Mouse (Mus musculus): Measurements from ENCODE around the gene Gm21992. TPM values are rescaled to one million over a fixed set of nuclear protein-coding genes. Genes with fewer than 3 reads are reported as not detected.
"Not testable (repeated sequence)": the region's sequence is repeated elsewhere in the genome, so short reads cannot be mapped to it uniquely, and the experiment has no call there.

Gm21992 gene
- total RNA-seq, 2 experiments from 2014 or later: 11.3 to 14.0 TPM

DNA sequence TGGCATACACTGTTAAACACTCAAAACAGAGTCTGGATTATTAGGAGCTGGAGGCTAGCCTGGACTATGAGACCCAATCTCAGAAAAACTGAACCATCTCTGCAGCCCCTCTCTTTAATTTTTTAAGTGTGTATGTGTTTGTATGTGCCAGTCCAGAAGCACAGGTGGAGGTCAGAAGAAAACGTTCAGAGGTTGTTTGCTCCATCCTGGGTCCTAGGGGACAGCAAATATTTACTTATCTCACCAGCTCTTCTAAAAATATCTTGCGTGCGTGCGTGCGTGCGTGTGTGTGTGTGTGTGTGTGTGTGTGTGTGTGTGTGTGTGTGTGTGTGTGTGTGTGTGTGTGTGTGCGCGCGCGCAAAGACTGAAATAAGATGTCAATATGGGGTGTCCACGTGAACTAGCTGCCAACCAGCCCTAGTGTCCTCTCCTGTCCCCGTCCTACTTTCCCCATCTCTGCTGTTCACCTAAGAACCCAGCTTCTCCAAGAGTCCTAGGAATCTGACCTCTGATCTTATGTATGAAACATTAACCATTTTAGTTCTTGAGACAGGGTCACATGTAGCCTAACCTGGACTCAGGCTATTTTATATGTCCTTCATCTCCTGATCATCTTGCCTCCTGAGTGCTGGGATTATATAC, 43.8 kb downstream of the Gm21992 start:
- no peak for TF ChIP-seq CTCF (IDR thresholded peaks at IDR 0.05)
- DNase-seq: no peak
- intact Hi-C loops (cut with DNase I): no loop called here
- no peak overlapping the region for H3K4me3 ChIP-seq
- no peak overlapping the region for H3K27ac ChIP-seq

- no peak for DNase-seq
- intact Hi-C loops (cut with DNase I): no loop called here
- H3K27ac ChIP-seq: no peak overlapping the region
- no peak overlapping the region for H3K4me3 ChIP-seq
- peak; percentile 30 for TF ChIP-seq CTCF (IDR thresholded peaks at IDR 0.05)
These were observed 48.5 kb downstream of the Gm21992 start for GRCm38 (mm10) chr19:4762876-4763275.

DNA sequence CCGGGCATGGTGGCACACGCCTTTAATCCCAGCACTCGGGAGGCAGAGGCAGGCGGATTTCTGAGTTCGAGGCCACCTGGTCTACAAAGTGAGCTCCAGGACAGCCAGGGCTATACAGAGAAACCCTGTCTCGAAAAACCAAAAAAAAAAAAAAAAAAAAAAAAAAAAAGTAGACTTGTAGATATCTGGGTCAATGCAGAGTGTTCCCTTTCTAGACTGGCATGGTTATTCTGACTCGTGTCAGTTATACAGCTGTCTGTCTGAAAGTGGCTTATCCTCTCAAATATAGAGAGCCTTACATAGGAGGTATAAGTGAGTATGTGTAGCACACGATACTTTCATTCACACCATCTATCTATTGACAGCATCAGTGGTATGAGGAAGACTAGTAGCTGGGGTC, 50.9 kb downstream of the Gm21992 start:
- intact Hi-C loops (cut with DNase I); H3K27ac ChIP-seq; DNase-seq; H3K4me3 ChIP-seq: not testable (repeated sequence)

GRCm38 (mm10) chr19:4756921-4757320, 54.5 kb downstream of the Gm21992 start:
- TF ChIP-seq CTCF (IDR thresholded peaks at IDR 0.05): no peak
- peak overlapping the region; percentile 87 for H3K4me3 ChIP-seq
- DNase-seq: no peak
- intact Hi-C loops (cut with DNase I): loop anchor here (5.0 to 10.0 kb wide), 4 partner anchors 35 to 208 kb away; partner anchors contain the start of genes Bbs1, Gm21992, Mrpl11 and Rbm14
- H3K27ac ChIP-seq: peak overlapping the region; percentile 97

- DNase-seq: peak; percentile 98
- H3K27ac ChIP-seq: peak within 1 kb of the TSS; percentile 97
- TF ChIP-seq CTCF (IDR thresholded peaks at IDR 0.05): no peak
- intact Hi-C loops (cut with DNase I): loop anchor here (5.0 to 10.0 kb wide), 4 partner anchors 36 to 208 kb away; partner anchors contain the start of genes Bbs1, Gm21992, Mrpl11 and Rbm14
- H3K4me3 ChIP-seq: peak within 1 kb of the TSS; percentile 87
These were observed 55.1 kb downstream of the Gm21992 start, which contains the start of gene Rbm4b for GRCm38 (mm10) chr19:4756193-4756911. Gene Rbm4b, plus strand, starts transcription at chr19:4756497.

DNA sequence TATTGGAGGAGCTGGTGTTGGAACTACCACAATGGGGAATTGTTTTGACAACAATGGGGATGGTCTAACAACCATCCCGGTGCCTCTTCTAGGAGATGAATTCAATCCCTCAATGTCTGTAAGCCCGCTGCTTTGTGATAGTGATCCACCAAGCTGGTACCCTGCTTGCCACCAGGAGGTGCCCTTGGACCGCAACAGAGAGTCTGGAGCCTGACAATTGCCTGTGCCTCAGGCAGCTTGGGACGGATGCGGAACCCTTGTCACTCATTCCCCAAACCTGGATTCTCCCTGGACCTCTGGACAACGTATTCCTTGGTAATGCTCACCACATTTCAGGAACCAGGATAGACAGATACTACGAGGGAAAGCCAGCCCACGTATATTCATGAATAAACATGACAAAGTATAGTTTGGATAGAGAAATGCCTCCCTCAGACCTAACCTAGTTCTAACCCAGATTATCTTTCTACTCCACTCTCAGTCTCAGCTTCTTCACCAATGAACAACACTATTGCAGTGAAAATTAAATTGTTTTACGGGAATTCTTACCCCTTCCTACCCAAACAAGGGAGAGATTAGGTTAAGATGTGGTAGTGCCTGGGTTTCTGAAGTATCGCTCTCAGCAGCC, 55.7 kb downstream of the Gm21992 start:
- DNase-seq: peak; percentile 92
- peak; percentile 99 for TF ChIP-seq CTCF (IDR thresholded peaks at IDR 0.05)
- H3K27ac ChIP-seq: peak overlapping the region; percentile 97
- intact Hi-C loops (cut with DNase I): loop anchor here (2.0 to 10.0 kb wide), 6 partner anchors 37 to 247 kb away; partner anchors contain the start of genes Bbs1, Gm21992, Mrpl11 and Rbm14
- H3K4me3 ChIP-seq: peak overlapping the region; percentile 87

DNA sequence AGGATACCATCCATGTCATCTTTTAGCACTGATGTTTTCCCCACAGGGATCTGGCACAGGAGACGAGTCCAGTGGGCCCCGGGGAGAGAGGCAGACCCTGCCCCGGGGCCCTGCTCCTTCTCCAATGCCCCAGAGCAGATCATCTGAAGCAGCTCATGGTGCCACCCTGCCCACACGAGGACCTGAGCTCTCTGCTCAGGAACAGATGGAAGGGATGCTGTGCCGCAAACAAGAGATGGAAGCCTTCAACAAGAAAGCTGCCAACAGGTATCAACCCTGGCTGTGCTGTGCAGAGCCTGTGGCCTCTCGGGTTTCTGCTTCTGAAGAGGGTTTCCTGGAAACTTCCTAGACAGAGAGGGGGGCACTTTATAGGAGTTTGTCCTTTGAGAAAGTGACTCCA, 61.4 kb downstream of the Gm21992 start:
- intact Hi-C loops (cut with DNase I): loop anchor here (10.0 kb wide), 1 partner anchor 215 kb away; the partner anchor contains the start of gene Mrpl11
- DNase-seq: no peak
- TF ChIP-seq CTCF (IDR thresholded peaks at IDR 0.05): no peak
- Histone ChIP-seq H3K27ac (no peak overlapping the region), H3K4me3 (no peak overlapping the region)

DNA sequence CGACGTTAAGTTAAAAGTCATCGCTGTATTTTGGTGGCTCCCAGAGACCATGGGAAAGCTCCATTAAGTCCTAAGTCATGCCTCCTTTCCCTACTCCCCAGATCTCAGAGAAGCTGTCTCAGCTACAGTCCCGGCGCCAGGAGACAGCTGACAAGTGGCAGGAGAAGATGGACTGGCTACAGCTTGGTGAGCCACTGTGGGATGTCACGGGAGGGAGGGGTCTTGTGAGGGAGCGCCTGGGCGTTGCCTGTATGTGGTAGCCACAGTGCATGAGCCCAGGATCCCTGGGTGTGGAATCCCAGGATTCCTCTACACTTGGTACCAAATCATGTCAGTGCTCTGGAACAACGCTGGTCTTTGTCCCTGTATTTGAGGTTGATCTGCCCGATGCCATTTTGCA, 62.9 kb downstream of the Gm21992 start:
- Histone ChIP-seq H3K27ac (no peak overlapping the region), H3K4me3 (no peak overlapping the region)
- TF ChIP-seq CTCF (IDR thresholded peaks at IDR 0.05): no peak
- no peak for DNase-seq
- intact Hi-C loops (cut with DNase I): no loop called here

GRCm38 (mm10) chr19:4747631-4748312, 63.6 kb downstream of the Gm21992 start:
- TF ChIP-seq CTCF (IDR thresholded peaks at IDR 0.05): no peak
- peak; percentile 61 for DNase-seq
- intact Hi-C loops (cut with DNase I): no loop called here
- no peak overlapping the region for H3K4me3 ChIP-seq
- H3K27ac ChIP-seq: no peak overlapping the region

DNA sequence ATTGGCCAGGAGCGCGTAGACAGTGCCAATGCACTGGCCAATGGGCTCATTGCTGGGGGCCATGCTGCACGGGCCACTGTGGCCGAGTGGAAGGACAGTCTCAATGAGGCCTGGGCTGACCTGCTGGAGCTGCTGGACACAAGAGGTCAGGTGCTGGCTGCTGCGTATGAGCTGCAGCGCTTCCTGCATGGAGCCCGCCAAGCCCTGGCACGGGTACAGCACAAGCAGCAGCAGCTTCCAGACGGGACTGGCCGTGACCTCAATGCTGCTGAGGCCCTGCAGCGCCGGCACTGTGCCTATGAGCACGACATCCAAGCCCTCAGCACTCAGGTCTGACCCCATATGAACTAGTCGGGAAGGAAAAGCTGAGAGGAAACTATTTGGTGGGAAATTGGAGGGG, 64.8 kb downstream of the Gm21992 start:
- intact Hi-C loops (cut with DNase I): no loop called here
- peak; percentile 85 for DNase-seq
- no peak for TF ChIP-seq CTCF (IDR thresholded peaks at IDR 0.05)
- peak overlapping the region; percentile 6; the same call in 1 of the 2 replicates for H3K27ac ChIP-seq
- peak overlapping the region; percentile 1; the same call in 1 of the 2 replicates for H3K4me3 ChIP-seq

DNA sequence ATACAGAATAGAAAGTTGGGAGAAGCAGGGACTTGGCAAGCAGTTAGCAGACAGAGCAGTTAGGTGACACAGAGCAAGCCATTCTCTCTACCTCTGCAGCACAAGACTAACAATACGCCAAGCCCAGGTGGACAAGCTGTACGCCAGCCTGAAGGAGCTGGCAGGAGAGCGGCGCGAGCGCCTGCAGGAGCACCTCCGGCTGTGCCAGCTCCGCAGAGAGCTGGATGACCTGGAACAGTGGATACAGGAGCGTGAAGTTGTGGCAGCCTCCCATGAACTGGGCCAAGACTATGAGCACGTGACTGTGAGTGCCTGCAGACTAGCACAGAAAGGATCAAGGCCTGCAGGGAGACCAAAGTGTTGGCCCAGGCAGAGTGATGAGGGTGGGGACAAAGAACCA, 65.7 kb downstream of the Gm21992 start:
- DNase-seq: peak; percentile 52
- TF ChIP-seq CTCF (IDR thresholded peaks at IDR 0.05): no peak
- H3K4me3 ChIP-seq: no peak overlapping the region
- no peak overlapping the region for H3K27ac ChIP-seq
- intact Hi-C loops (cut with DNase I): loop anchor here (2.0 kb wide), 1 partner anchor 249 kb away; no protein-coding TSS in a partner anchor

DNA sequence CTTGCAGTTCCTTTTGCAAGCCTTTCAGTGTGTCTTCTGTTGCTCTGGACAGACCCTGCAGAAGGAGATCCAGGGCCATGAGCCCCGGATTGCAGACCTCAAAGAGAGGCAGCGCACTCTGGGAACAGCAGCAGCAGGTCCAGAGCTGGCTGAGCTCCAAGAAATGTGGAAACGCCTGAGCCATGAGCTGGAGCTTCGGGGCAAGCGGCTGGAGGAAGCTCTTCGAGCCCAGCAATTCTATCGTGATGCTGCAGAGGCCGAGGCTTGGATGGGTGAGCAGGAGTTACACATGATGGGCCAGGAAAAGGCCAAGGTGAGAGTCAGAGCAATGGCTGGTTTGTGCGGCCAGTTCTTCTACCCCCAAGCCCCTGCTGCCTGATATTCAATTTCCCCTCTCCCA, 66.4 kb downstream of the Gm21992 start:
- intact Hi-C loops (cut with DNase I): loop anchor here (2.0 kb wide), 1 partner anchor 248 kb away; no protein-coding TSS in a partner anchor
- Histone ChIP-seq H3K4me3 (no peak overlapping the region), H3K27ac (no peak overlapping the region)
- TF ChIP-seq CTCF (IDR thresholded peaks at IDR 0.05): no peak
- peak; percentile 58 for DNase-seq
